Mouse (Mus musculus) heart, adult 2 months (tissue): ENCODE results near the gene Evi5.

Source experiments
- CTCF ChIP-seq: fragments of 200-600 bp; IDR thresholded peaks from 2 replicates; pipeline ENCODE4 v1.8.1; 2022; ENCODE audit warnings: antibody characterized with exemption, mild to moderate bottlenecking, moderate library complexity
- POLR2A ChIP-seq: fragments of 200-500 bp; IDR thresholded peaks from 2 replicates; pipeline ENCODE4 v1.6.1; 2011; ENCODE audit warnings: mild to moderate bottlenecking, low read depth, low read length, control low read depth; ENCODE audit not compliant: insufficient read depth

DNA sequence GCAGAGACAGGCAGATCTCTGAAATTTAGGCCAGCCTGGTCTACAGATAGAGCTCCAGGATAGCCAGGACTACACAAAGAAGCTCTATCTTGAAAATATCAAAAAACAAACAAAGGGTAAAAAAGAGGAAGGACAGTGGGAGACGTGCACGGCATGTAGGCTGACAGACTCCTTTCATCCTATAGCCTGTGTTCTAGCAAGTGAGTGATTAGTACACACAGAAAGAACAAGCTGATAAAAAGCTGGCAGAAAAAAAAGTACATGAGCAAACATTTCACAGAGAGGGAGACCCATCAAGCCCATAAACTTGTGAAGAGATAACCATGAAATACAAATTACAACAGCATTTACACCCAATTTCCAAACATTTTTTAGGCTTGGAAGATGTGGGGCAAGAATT, 163.2 kb downstream of the Evi5 start:
- no peak for TF ChIP-seq CTCF
- no peak for TF ChIP-seq POLR2A
